Mouse (Mus musculus): ENCODE measurements around the gene Slc17a1. TPM values are rescaled to one million over a fixed set of nuclear protein-coding genes. Genes with fewer than 3 reads are reported as not detected.

Slc17a1 gene
- polyA plus RNA-seq (2012; rRNA removed): not detected in 2 replicates

DNA sequence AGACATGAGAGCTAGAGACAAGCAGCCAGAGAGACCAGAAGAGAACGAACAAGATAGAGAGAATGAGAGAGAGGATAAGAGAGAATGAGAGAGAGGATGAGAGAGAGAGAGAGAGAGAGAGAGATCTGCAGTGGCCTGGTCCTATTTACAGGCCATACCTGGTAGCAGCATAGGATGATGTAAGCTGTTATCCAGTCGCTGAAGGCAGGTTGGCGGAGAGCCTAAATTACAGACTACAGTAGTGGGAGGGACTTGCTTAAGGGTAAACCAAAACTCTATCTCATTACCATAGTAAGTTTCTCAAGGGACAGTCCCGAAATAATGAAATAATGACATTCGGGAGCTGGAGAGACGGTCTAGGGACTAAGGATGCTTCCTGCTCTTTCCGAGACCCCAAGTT, at the start of gene Slc17a1:
Gene Slc17a1, plus strand, starts transcription at position 346 of the 400 bp plus-strand sequence.
- TF ChIP-seq CTCF (IDR thresholded peaks at IDR 0.05; ENCODE audit: borderline replicate concordance, insufficient read depth, low read depth, low read length) (no peak), POLR2A (IDR thresholded peaks at IDR 0.05; ENCODE audit: borderline replicate concordance, insufficient read depth, low read length) (no peak)
- Histone ChIP-seq H3K4me1 (ENCODE audit: control insufficient read depth, insufficient read depth, low read length) (no peaks in the 10 kb centered on the region), H3K27me3 (ENCODE audit: control insufficient read depth, insufficient read depth, low read length) (no peaks in the 10 kb centered on the region), H3K27ac (ENCODE audit: insufficient read depth, low read length) (no peak within 1 kb of the TSS), H3K4me3 (replicated peaks; ENCODE audit: insufficient read depth, low read depth, low read length) (no peak within 1 kb of the TSS)
- DNase-seq: no peak
- WGBS: 85% methylated on average over 7 of the region's 7 CpGs

DNA sequence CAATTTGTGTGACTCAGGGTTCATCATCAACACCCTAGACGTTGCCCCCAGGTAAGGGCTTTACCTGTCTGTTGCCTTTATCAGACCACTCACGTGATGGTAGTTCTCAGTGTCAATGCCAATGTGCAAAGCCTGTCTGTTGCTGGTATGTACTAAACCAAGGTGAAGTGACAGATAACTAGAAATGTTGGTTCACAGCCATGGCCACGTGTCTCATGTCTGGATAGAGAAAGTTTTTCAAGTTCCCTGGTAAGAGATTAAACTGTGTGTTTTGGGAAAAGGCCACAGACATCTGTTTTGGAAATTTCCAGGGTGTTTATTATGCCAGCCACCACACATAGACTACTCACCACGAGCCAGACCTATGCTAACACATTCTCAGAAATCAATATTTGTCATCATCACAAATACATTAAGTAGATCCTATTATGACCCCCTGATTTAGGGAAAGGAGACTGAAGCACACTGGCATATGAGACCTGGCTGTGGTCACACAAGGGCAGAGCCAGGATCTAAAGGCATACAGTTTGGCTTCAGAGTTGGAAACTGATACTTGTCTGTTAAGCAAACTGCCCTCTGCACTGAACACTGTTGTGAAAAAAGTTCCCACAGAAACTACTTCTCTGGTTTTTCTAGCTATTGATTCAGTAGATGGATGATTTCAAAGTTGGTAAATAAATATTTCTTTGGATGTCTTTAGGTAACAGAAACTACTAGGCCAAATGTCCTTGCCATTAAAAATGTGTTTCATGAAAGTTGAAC, 47.2 kb upstream of the Slc17a1 start:
- 65% methylated on average over 4 of the region's 4 CpGs for WGBS
- no peak for TF ChIP-seq CTCF (IDR thresholded peaks at IDR 0.05; ENCODE audit: borderline replicate concordance, insufficient read depth, low read depth, low read length)
- no peak for TF ChIP-seq POLR2A (IDR thresholded peaks at IDR 0.05; ENCODE audit: borderline replicate concordance, insufficient read depth, low read length)
- Histone ChIP-seq H3K27me3 (ENCODE audit: control insufficient read depth, insufficient read depth, low read length) (no peaks in the 10 kb centered on the region), H3K4me1 (ENCODE audit: control insufficient read depth, insufficient read depth, low read length) (no peaks in the 10 kb centered on the region), H3K4me3 (replicated peaks; ENCODE audit: insufficient read depth, low read depth, low read length) (no peak overlapping the region), H3K27ac (ENCODE audit: insufficient read depth, low read length) (no peak overlapping the region)
- DNase-seq: no peak

DNA sequence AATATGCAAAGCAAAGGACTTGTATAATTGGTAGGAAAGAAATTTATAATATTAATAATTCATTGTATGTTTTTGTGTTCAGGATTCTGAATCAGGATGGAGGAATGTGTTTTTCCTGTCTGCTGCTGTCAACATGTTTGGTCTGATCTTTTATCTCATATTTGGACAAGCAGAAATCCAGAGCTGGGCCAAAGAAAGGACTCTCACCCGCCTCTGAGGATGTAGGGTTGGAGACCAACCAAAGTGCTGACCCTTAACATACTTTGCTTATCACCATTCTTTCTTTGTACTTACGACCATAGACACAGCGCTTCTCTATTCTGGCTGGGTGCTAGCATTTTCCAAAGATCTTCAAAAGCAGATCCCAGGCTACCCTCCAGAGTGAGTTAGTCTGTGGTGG, 45.3 kb upstream of the Slc17a1 start:
- Histone ChIP-seq H3K27ac (ENCODE audit: insufficient read depth, low read length) (no peak overlapping the region), H3K4me3 (replicated peaks; ENCODE audit: insufficient read depth, low read depth, low read length) (no peak overlapping the region), H3K4me1 (ENCODE audit: control insufficient read depth, insufficient read depth, low read length) (no peaks in the 10 kb centered on the region), H3K27me3 (ENCODE audit: control insufficient read depth, insufficient read depth, low read length) (no peaks in the 10 kb centered on the region)
- WGBS: 84% methylated on average over 3 of the region's 3 CpGs
- DNase-seq: no peak
- TF ChIP-seq CTCF (IDR thresholded peaks at IDR 0.05; ENCODE audit: borderline replicate concordance, insufficient read depth, low read depth, low read length): no peak
- no peak for TF ChIP-seq POLR2A (IDR thresholded peaks at IDR 0.05; ENCODE audit: borderline replicate concordance, insufficient read depth, low read length)

DNA sequence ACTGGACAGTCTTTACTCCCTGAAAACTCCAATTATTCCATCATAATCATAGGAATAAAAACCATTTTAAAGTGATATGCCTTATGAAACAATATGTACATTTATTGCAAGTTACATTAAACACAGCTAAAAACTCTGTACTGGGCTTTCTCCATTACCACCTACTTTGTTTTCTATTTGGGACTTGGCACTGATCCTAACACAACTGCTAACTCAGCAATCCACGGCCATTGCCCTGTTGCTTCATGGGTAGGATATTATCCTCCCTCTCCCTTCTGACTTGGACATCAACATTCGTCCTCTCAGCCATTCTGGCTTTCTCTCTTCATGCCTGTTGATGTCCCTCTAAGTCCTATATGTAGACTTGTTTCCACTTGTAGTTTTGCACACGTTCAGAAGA, 40.9 kb upstream of the Slc17a1 start:
- Histone ChIP-seq H3K27me3 (ENCODE audit: control insufficient read depth, insufficient read depth, low read length) (no peaks in the 10 kb centered on the region), H3K4me3 (replicated peaks; ENCODE audit: insufficient read depth, low read depth, low read length) (no peak overlapping the region), H3K4me1 (ENCODE audit: control insufficient read depth, insufficient read depth, low read length) (no peaks in the 10 kb centered on the region), H3K27ac (ENCODE audit: insufficient read depth, low read length) (no peak overlapping the region)
- DNase-seq: no peak
- TF ChIP-seq CTCF (IDR thresholded peaks at IDR 0.05; ENCODE audit: borderline replicate concordance, insufficient read depth, low read depth, low read length): no peak
- TF ChIP-seq POLR2A (IDR thresholded peaks at IDR 0.05; ENCODE audit: borderline replicate concordance, insufficient read depth, low read length): no peak
- WGBS: 33% methylated on average over 3 of the region's 3 CpGs

DNA sequence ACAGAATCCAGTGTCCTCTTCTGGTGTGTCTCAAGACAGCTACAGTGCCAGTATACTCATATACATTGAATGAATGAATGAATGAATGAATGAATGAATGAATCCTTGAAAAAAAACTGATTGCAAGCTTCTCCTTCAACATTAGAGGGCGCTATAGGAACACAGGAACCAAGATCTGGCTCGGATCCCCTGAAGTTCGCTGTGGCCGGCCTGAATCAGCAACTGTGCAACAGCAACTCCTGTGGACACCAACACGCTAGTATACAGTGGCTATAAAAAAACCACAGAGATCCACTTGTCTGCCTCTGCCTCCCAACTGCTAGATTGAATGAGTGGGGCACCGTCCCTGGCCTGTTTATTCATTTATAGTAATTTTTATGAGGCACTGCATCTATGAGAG, 34.5 kb upstream of the Slc17a1 start:
- no peak overlapping the region for H3K27ac ChIP-seq (ENCODE audit: insufficient read depth, low read length)
- WGBS: 14% methylated on average over 6 of the region's 6 CpGs
- no peaks in the 10 kb centered on the region for H3K4me1 ChIP-seq (ENCODE audit: control insufficient read depth, insufficient read depth, low read length)
- peak in 1 of 2 experiments; percentile 8 for DNase-seq
- H3K4me3 ChIP-seq (replicated peaks; ENCODE audit: insufficient read depth, low read depth, low read length): no peak overlapping the region
- no peaks in the 10 kb centered on the region for H3K27me3 ChIP-seq (ENCODE audit: control insufficient read depth, insufficient read depth, low read length)
- TF ChIP-seq CTCF (IDR thresholded peaks at IDR 0.05; ENCODE audit: borderline replicate concordance, insufficient read depth, low read depth, low read length) (peak; percentile 29; the same call in 1 of the 2 replicates), POLR2A (IDR thresholded peaks at IDR 0.05; ENCODE audit: borderline replicate concordance, insufficient read depth, low read length) (no peak)

DNA sequence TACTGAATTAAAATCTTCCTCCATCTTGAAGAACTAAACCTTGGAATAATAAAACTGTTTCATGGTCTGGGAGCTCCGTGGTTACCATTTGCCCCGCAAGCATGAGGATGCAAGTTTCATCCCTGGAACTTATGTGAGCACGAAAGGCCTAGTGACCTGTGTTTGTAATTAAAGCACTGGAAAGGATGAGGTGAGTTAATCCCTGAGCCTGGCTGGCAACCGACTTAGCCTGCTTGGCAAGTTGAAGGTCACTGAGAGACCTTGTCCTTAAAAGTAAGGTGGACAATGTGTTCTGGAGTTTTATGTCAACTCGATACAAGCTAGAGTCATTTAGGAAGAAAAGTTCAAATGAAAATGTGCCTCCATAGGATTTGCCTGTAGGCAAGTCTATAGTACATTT, 32.7 kb upstream of the Slc17a1 start:
- 90% methylated on average over 5 of the region's 5 CpGs for WGBS
- no peak for DNase-seq
- H3K4me1 ChIP-seq (ENCODE audit: control insufficient read depth, insufficient read depth, low read length): no peaks in the 10 kb centered on the region

DNA sequence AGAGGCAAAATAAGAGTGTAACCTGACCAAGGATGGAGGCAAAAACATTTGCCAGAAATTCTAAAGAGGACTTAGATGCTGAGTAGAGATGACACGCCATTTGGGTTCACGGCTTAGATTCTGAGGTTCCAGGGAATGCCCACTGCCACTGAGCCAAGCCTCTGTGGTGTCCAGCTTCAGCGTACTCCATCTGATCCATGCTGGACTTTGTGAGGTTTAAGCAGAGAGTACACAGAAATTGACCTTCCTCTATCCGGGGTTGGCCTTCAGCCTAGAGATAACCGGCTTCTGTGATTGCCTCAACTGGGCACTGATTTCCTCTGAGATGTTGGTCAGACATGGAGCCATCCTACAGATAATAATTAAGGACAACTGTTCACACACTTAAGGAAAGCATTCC, 30.9 kb upstream of the Slc17a1 start:
- H3K27ac ChIP-seq (ENCODE audit: insufficient read depth, low read length): no peak overlapping the region
- TF ChIP-seq CTCF (IDR thresholded peaks at IDR 0.05; ENCODE audit: borderline replicate concordance, insufficient read depth, low read depth, low read length) (no peak), POLR2A (IDR thresholded peaks at IDR 0.05; ENCODE audit: borderline replicate concordance, insufficient read depth, low read length) (no peak)

More for the DNA sequence above, 32.7 kb upstream of the Slc17a1 start:
- Histone ChIP-seq H3K27me3 (ENCODE audit: control insufficient read depth, insufficient read depth, low read length) (no peaks in the 10 kb centered on the region), H3K27ac (ENCODE audit: insufficient read depth, low read length) (no peak overlapping the region), H3K4me3 (replicated peaks; ENCODE audit: insufficient read depth, low read depth, low read length) (no peak overlapping the region)
- TF ChIP-seq POLR2A (IDR thresholded peaks at IDR 0.05; ENCODE audit: borderline replicate concordance, insufficient read depth, low read length): no peak
- TF ChIP-seq CTCF (IDR thresholded peaks at IDR 0.05; ENCODE audit: borderline replicate concordance, insufficient read depth, low read depth, low read length): no peak

DNA sequence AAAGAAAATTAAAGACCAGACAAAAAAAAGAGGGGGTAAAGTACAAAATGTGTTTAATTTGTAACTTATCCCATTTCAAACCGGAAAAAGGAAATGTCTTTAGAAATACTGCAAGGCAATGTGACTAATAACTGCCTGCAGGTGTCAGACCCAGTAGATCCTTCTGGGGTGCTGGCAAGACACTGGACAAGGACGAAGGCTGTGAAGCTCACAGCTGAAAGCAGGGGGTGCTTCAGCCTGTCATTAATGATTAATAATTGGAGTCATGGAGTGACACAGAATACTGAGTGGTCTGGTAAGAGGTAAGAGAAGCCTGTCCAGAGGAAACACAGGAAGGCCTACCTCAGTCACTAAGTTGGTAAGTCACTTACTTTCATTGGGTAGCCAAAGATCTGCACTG, 28.2 kb upstream of the Slc17a1 start, which contains the start of gene Slc17a3:
Gene Slc17a3, plus strand, starts transcription at position 127 of the 400 bp plus-strand sequence.
- TF ChIP-seq CTCF (IDR thresholded peaks at IDR 0.05; ENCODE audit: borderline replicate concordance, insufficient read depth, low read depth, low read length) (no peak), POLR2A (IDR thresholded peaks at IDR 0.05; ENCODE audit: borderline replicate concordance, insufficient read depth, low read length) (no peak)
- Histone ChIP-seq H3K4me3 (replicated peaks; ENCODE audit: insufficient read depth, low read depth, low read length) (no peak within 1 kb of the TSS), H3K27me3 (ENCODE audit: control insufficient read depth, insufficient read depth, low read length) (no peaks in the 10 kb centered on the region), H3K4me1 (ENCODE audit: control insufficient read depth, insufficient read depth, low read length) (no peaks in the 10 kb centered on the region), H3K27ac (ENCODE audit: insufficient read depth, low read length) (no peak within 1 kb of the TSS)
- 70% methylated on average over 2 of the region's 2 CpGs for WGBS
- no peak for DNase-seq

More for the DNA sequence above, 30.9 kb upstream of the Slc17a1 start:
- Histone ChIP-seq H3K4me3 (replicated peaks; ENCODE audit: insufficient read depth, low read depth, low read length) (no peak overlapping the region), H3K27me3 (ENCODE audit: control insufficient read depth, insufficient read depth, low read length) (no peaks in the 10 kb centered on the region), H3K4me1 (ENCODE audit: control insufficient read depth, insufficient read depth, low read length) (no peaks in the 10 kb centered on the region)
- no peak for DNase-seq
- 88% methylated on average over 5 of the region's 5 CpGs for WGBS

All from cerebellum, adult 2 months (tissue).